Mouse (Mus musculus): ENCODE measurements around the gene Pgls.
A peak's percentile ranks its signal among the peaks of the same experiment; 100 is the strongest.

The Pgls gene

DNA sequence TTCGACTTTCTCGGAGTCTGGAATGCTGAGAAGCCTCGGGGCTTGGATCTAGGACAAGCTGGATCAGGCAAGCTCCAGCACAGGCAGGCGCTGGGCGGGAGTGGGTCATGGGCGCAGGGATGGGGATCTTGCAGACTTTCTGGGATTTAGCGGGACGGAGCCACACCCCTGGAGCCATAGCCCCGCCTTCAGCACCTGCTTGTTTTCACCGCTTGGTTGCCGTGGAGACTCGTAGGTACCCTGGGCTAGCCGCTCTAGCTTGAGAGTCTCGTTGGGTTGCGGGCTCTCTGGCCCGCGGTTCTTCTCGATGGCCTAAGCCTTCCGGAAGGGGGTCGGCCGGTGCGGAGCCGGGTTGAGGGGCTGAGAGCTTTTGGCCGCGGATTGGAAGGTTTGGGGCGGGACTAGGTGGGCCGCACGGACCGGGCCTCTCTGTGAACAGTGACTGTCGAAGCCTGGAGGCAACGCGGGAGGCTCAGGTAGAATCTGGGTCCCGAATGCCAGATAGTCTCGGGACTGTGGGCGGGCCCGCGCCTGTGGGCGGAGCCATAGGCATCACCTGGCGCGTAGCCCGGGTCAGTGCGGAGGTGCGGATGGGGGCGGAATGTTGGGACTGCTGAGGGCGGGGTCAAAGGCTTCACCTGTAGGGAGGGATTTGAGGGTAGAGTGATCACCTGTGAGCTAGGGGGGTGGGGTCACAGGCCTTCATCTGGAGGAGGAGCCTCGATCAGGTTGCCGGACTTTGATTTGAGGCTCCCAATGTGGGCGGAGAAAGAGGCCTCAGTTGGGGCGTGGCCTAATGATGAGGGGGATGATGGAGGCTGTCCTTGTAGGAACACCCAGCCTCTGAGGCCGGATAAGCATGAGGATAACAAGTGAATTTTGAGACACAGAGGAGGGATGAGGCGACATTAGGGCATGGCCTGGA lies 22.3 kb upstream of the Pgls start:
- peak; percentile 98 for DNase-seq (ENCODE audit: low read depth, low spot score)

DNA sequence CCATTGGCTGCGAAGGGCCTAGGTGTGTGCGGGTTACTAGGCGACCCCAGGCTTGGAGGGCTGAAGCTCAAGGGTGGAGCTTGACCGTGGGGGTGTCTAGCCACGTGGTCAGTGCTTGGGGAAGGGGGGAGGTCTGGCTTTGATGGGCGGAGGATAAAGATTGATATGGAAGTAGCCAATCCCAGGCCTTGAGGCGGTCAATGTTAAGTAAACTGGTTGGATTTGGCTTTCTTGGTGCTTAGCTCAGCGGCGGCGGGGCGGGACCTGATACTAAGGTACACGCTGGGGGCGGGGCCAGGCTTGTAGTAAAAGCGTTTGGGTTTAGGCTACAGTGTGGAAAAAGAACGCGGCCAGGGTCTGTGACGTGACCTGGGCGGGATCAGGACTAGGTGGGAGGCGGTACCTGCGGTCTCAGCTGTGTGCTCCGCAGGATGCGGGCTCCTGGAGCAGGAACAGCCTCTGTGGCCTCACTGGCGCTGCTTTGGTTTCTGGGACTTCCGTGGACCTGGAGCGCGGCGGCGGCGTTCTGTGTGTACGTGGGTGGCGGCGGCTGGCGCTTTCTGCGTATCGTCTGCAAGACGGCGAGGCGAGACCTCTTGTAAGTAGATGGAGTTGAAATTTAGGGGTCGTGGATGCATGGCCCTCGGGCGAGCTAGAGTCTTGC lies 21.6 kb upstream of the Pgls start:
- DNase-seq (ENCODE audit: low read depth, low spot score) = peak; percentile 100

DNA sequence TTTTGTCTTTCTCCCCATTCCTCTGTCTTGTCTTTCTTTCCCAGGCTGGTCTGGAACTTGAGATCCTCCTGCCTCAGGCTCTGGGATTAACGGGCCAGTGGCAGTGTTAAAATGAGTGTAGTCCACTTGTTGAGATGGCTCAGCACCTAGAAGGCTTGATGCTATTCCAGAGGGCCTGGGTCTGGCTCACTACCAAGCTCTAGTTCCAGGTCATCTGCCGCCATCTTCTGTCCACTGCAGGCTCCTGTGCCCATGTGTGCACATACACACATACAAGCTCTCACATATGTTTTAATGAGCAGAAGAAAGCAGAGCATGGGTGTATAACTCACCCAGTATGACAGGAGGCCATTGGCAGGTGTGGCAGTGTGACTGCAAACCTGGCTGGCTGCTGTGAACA lies 19.9 kb upstream of the Pgls start:
- DNase-seq (ENCODE audit: low read depth, low spot score) = no peak

DNA sequence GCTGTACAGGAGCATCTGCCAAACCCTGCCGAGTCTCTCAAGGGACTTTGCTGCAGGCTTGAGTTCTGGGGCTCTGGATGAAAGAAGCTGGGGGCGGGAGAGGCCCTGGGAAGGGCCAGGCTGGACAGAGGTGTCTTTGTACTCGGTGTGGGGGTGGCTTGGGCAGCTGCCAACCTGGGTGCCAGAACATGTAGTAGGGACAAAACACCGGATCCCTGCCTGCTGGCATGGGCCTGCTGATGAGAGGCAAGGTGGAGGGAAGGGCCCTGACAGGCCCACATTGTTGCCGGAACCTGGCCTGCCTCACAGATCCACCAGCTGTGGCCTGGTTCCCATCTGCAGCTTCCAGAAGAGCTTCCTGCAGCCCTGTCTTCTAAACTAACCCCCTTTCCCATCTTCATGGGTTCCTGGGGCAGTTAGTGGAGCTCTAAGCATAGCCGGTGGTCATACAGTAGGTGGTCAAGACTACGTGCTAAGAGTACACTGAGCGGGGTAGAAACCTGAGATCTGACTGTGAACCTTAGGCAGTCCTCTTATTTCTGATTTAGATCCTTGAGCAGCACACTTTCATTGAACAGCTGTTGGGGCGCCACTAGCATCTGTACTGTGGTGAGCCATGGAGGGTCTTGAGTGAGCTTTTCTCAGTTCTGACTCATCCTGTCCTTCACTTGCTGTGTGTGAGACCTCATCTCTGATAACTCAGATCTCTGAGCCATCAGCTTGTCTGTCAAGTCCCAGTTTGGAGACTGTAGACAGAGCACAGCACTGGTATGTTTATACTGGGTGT lies 18.9 kb upstream of the Pgls start:
- DNase-seq (ENCODE audit: low read depth, low spot score) = no peak

DNA sequence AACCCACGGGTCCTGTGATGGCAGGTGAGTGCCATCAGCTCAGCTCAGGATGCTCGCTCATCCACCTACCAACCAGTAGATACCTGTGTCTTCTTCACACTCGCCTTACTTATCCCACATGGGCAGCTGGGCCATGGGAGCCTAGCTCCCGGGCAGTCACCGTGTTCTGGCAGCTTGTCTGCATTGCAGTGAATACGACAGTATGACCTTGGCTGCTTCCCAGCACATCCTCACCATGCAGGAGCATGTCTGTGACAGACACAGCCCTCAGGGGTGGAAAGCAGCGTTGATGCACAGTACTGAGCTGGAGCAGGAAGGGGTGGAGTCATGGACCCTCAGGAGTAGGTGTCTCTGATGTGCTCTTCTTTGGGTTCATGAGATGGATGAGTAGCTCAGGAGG lies 17.6 kb upstream of the Pgls start:
- no peak for DNase-seq (ENCODE audit: low read depth, low spot score)

DNA sequence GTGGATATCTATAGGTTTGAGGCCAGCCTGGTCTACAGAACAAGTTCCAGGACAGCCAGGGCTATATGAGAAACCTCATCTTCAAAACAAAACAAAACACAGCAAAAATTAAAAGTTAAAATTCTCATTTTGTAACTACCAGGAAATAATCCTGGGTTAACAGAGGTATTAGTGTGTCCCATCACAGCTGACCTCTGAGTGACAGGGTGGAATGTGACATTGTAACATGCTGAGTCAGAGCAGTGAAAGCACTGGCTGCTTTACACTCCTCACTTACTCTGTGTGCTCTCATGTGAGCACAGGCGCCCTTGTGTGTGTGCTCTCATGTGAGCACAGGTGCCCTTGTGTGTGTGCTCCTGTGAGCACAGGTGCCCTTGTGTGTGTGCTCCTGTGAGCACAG lies 17.0 kb upstream of the Pgls start:
- no peak for DNase-seq (ENCODE audit: low read depth, low spot score)

DNA sequence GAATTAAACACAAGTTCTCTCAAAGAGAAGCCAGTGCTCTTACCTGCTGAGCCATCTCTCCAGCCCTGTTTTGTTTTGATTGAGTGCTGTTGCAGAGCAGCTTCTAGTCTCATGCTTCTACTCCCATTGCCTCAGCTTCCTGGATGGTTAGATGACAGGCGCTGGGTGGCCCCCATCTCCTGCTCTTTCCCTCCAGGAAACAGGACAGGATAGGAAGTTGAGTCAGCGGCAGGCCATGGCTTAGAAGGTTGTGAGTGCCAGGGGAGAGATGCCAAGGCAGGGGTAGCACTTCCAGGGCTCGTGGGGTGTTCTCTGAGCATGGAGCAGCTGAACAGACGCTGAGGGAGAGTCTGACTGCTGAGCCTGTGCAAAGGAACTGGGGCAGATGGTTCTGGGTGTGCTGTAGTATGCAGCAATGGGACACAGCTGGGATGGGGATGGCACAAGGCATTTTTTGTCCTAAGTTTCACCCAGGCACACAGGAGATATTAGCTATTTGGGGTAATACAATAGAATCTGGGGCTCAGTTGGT lies 14.1 kb upstream of the Pgls start:
- no peak for DNase-seq (ENCODE audit: low read depth, low spot score)

DNA sequence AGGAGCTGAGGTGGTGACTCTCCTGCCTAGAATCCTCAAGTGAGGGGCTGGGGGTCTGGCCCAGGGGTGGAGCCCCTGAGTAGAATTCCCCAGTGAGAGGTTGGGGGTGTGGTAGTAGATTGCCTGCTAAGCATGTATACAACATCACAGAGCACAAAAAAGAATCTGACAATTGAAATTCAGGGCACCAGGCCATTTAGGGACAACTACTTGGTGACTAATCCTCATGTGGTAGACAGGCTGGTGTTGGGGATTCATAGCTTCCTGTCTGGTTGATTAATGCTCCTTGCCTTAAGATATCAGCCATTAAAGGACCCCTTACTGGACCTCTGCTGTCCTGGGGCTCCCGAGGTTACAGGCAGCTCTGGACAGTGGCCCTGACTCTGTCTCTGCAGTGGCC lies 13.0 kb upstream of the Pgls start:
- DNase-seq (ENCODE audit: low read depth, low spot score) = no peak

DNA sequence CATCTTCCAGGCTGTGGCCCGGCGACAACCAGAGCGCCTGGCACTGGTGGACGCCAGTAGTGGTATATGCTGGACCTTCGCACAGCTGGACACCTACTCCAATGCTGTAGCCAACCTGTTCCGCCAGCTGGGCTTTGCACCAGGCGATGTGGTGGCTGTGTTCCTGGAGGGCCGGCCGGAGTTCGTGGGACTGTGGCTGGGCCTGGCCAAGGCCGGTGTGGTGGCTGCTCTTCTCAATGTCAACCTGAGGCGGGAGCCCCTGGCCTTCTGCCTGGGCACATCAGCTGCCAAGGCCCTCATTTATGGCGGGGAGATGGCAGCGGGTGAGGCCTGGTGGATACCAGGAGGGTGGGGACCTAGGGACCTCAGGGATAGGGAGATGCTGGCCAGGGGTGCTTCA lies 12.5 kb upstream of the Pgls start:
- no peak for DNase-seq (ENCODE audit: low read depth, low spot score)

DNA sequence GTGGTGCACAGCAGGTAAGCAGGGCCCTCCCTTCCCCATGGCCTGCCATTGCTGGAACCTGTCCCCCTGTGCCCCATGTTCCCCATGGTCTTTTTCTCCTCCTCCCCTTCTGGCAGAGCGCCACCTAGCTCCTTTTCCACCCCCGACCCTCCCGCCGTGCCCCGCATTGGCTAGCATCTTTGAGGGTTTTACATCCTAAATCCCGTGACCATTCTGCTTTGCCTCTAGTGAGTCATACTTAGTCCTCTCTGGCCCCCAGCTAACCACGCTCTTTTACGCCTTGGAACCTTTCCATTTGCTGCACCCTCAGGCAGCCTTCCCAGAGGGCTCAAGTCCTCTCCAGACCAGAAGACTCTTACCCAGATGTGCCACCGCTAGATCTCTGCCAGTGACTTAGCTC lies 11.8 kb upstream of the Pgls start:
- no peak for DNase-seq (ENCODE audit: low read depth, low spot score)

DNA sequence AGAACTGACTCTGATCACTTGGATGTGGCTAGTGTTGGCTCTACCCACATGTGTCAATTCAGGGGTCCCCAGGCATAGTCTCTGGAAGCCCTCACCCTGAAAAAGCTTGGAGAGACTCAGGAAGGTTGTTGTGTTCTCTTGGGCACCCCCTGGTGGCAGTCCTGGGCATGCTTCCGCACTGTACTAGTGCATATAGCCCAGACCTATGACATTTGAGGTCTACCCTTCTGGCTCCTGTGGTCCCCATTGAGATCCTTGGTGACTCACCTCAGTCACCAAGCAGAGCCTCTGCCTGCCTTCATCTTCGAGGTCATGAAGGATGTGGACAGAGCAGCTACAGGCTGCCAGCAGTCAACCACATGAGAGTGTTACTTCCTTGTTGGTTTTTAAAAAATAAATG lies 5.1 kb upstream of the Pgls start:
- peak; percentile 75 for DNase-seq (ENCODE audit: low read depth, low spot score)

DNA sequence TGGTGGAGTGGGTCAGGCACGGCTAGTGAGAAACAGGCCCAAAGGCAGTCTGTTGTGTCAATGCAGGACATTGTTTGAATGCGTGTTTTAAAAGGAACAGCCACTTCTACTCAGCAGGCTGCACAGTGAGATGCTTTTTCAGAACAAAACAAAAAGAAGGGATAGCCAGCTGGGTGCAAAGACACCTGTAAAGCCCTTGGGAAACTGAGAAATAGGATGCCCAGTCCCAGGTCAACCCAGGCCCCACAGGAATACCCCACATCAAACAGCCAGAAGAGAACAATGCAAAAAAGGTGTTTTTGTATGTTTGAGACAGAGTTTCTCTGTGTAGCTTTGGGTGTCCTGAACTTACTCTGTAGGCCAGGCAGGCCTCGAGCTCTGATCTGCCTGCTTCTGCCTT lies 3.2 kb upstream of the Pgls start:
- DNase-seq (ENCODE audit: low read depth, low spot score) = no peak

DNA sequence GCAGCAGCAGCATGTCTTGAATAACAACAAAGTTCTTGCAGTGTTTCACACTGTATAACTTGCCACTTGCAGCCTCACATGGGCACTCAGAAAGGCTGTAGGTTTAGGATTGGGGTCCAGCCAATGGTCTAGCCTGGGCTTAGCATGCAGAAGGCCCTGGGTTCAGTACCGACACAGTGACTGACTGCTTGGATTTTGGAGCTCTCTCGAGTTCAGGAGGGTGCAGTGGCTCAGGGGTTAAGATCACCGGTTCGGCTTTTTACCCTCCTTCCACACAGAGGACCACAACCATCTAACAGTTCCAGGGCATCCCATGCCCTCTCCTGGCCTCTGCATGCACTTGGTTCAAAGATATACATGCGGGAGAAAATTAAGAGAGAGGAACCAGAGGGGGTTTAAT lies 959 bp upstream of the Pgls start:
- DNase-seq (ENCODE audit: low read depth, low spot score) = no peak

DNA sequence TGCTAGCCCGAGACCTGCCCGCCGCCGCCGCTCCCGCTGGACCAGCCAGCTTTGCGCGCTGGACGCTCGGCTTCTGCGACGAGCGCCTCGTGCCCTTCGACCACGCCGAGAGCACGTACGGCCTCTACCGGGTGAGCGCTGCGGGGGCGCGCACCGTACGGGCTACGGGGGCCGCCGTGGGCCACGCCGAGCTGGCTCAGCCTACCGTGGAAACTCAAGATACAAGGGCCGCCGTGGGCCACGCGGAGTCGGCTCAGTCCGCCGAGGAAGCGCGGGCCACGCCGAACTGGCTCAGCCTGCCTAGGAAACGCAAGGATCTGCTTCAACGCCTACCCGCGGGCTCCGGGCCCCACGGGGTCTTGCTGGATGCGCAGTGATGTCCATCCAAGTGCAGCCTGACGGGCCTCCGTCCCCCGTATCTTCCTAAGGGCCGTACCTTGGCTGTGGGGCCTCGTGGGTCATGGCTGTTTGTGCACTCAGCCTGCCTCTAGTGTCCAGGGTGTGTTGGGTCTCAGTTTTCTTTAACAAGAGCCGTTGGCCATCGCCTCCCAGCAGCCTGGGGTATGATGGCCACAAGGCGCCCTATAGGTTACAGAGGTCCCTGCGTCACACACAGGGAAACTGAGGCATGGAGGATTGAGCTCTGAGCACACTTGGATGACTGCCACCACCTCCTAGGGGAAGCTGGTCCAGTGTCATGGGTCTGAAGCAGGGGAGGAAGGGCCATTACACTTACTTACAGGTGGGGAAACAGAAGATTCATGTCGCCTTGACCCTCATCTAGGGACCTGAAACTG lies 596 bp downstream of the Pgls start:
- DNase-seq (ENCODE audit: low read depth, low spot score) = no peak

DNA sequence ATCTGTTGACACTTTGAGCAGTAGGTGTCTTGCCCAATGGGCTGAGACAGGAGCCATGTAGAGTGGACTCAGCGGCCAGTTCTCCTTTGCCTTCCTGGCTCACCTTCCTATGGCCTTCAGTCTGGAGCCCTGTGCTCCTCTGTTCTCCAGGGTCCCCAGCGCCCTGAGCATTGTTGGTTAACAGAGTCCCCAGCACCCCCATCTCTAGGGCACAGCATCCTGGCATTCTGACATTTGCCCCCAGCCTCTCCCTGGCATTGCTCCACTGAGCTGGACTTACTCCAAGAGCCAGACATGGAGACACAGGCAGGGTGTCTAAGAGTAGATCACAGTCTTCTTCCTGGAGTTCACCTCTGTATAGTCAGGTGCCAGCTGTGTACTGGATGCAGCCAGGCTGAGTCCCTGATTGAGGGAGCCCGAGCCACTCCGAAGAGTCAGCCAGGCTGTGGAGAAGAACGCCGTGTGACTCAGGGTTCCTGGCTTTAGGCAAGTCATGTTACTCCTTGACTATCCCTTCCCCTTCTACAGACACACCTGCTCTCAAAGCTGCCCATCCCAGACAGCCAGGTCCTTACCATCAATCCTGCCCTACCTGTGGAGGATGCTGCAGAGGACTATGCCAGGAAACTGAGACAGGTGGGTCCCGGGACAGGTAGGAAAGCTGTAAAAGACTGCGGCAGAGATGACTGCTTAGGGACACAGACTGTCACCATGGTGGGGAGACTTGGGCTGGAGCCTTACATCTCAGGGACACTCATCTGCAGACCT lies 1.8 kb downstream of the Pgls start:
- no peak for DNase-seq (ENCODE audit: low read depth, low spot score)

DNA sequence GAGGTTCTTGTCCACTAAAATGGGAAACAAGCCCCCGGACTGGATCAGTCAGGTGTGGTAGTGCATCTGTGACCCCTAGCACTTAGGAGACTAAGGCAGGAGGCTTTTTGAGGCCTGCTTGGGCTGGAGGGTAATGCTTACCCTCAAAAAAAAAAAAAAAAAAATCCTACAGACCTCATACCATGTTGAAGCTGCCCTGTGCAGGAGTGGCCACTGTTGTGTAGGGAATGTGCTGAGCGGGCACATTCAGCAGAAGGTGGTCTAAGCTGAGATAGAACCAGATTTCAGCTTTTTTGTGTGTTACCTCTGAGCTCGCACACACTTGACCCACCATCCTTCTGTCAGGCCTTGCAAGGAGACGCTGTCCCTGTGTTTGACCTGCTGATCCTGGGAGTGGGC lies 2.3 kb downstream of the Pgls start:
- DNase-seq (ENCODE audit: low read depth, low spot score) = no peak

DNA sequence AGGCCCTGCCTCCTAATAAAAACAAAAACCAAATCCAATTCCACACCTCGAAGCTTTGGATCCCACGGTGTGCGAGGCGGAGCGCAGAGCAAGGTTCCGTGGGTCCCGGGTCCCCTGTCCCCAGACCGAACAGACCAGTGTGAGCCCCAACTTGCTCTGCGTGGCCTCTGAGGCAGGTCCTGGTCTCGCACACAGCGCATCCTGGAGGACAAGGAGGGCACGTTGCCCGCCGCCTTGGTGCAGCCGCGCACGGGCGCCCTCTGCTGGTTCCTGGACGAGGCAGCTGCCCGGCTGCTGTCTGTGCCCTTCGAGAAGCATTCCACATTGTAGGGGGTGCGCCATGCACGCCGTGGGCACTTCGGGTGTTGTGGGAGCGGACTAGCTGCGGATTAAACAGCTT lies 3.9 kb downstream of the Pgls start:
- peak; percentile 90 for DNase-seq (ENCODE audit: low read depth, low spot score)

DNA sequence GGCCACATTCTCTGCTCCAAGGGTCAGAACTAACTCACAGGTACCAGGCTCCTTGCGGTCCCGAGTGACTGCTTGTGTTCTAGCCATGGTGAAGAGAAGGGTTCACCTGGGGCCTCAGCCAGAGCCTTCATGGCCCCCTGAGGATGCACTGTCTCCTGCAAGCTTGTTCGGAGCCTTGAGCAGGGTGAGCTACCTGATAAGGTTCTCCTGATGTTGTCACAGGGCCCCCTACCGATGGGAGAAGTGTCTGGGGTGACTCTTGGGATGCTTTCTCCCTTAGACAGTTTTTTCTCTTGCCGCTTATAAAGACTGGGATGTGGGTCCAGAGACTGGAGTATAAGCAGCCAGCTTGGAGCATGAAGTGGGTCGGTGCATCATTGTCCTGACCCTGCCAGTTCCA lies 4.4 kb downstream of the Pgls start:
- no peak for DNase-seq (ENCODE audit: low read depth, low spot score)

DNA sequence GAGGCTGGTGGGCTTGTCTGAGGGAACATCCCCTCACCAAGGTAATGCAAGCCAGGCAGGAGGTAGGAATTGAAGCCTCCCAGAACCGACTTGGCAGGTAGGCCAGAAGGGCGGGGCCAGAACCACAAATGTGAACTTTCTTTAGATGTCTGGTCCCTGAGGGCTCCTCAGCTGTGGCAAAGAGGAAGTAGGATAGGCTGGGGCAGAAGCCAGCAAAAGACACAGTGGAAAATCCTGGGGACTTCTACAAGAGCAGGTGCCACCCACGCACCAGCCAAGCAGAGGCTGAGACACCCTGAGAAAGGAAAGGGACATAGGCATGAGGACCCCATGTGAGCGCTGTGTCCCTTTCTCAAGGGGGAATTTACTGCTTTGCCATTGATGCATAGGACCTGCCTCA lies 4.8 kb downstream of the Pgls start:
- no peak for DNase-seq (ENCODE audit: low read depth, low spot score)

DNA sequence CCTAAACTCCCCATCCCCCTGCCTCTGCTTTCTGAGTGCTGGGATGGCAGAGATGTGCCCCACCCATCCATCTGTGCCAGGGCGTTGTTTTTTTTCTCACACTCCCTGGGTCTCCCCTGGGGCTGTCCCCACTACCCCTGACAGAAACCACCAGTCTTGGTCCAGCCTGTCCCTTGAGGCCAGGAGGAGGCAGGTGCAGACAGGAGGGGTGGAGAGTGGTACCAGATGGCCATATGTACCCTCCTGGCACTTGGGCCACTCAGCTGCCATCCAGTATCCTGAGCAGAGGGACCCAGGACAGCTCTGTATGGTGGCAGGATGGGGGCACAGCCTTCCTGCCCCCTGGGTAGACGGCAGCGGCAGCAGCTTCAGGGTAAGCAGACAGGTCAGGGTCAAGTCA lies 5.5 kb downstream of the Pgls start, which contains the start of gene Fam129c:
Fam129c (plus strand) TSS at position 198 of the 400 bp plus-strand sequence.
- no peak for DNase-seq (ENCODE audit: low read depth, low spot score)

DNA sequence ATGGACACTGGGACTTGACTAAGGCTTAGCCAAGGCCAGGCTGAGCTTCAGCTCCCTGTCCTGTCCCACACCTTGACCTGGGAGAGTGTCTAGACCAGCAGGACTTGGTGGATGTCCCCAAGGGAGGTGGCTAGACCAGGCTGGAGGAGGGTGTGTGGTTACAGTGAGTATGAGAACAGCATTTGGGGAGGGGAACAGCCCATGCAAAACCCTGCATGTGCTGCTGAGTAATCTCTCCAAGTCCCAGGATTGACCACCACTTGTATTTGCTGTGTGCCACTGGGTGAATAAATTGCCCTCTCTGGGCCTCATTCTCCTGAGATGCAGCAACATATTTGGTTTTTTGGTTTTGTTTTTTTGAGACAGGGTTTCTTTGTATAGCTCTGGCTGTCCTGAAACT lies 6.4 kb downstream of the Pgls start:
- no peak for DNase-seq (ENCODE audit: low read depth, low spot score)
